ENCODE assay signal across 8 mouse cellular contexts in the genomic region with DNA sequence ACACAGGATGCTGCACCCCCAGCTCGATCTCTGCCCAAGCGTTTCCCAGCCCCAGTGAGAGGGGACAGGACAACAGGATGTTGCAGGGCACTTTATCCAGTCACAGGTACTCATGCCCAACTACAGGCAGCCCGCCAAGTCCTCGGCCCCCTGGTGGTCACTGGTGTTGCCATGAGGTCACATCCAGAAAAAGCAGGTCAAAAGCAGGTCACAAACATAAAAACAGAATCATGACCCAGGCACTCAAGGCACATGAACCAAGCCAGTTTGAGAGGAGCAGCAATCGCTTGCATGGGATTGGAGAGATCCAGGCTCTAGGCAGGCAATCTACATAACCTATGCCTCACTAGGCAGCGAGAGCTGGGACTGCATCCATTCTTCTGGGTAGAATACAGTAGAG. TPM values are rescaled to one million over a fixed set of nuclear protein-coding genes. Genes with fewer than 3 reads are reported as not detected.
DNase-seq lines count a peak whose midpoint lies in the region; ATAC-seq and TF ChIP-seq lines count a peak whose summit lies in the region.

No protein-coding gene starts in this region.

- H3K4me3 ChIP-seq in forebrain, embryonic 16.5 days (replicated peaks; ENCODE audit: low read length) = no peak overlapping the region
- H3K4me3 ChIP-seq in kidney, adult 2 months (ENCODE audit: insufficient read depth, low read depth, low read length) = no peak overlapping the region
- H3K4me3 ChIP-seq in stomach, embryonic 16.5 days (replicated peaks; ENCODE audit: low read length) = no peak overlapping the region

- peak overlapping the region; percentile 82 for H3K27ac ChIP-seq in forebrain, embryonic 16.5 days (ENCODE audit: low read length)
- H3K27ac ChIP-seq in kidney, adult 2 months (ENCODE audit: insufficient read depth, low read depth, low read length) = peak overlapping the region; percentile 5; the same call in 1 of the 2 replicates
- peak overlapping the region; percentile 62 for H3K27ac ChIP-seq in stomach, embryonic 16.5 days (ENCODE audit: low read length)

- no peaks in the 10 kb centered on the region for H3K36me3 ChIP-seq in forebrain, embryonic 16.5 days (ENCODE audit: control insufficient read depth, insufficient read depth)
- H3K36me3 ChIP-seq in kidney, adult 2 months (ENCODE audit: control insufficient read depth, insufficient read depth, low read length) = peaks cover 2% of the 10 kb centered on the region; the same call in 1 of the 2 replicates
- H3K36me3 ChIP-seq in stomach, embryonic 16.5 days (ENCODE audit: control insufficient read depth, insufficient read depth, low read length) = peaks cover 21% of the 10 kb centered on the region; the same call in 1 of the 2 replicates

- peak; percentile 21; the same call in 1 of the 2 replicates for ATAC-seq in forebrain, embryonic 16.5 days
- no peak for ATAC-seq in stomach, embryonic 16.5 days (ENCODE audit: insufficient read depth, low FRiP score)

- H3K4me2 ChIP-seq in forebrain, embryonic 16.5 days (ENCODE audit: low read length) = no peak overlapping the region
- no peak overlapping the region for H3K4me2 ChIP-seq in stomach, embryonic 16.5 days (ENCODE audit: low read depth, low read length)

- WGBS in forebrain, embryonic 16.5 days = 39% methylated on average over 6 of the region's 6 CpGs
- WGBS in kidney, adult 2 months = 24% methylated on average over 6 of the region's 6 CpGs
- 40% methylated on average over 6 of the region's 6 CpGs for WGBS in stomach, embryonic 16.5 days

- H3K4me1 ChIP-seq in forebrain, embryonic 16.5 days (replicated peaks; ENCODE audit: control insufficient read depth, insufficient read depth, low read length) = peaks cover 27% of the 10 kb centered on the region
- peaks cover 20% of the 10 kb centered on the region for H3K4me1 ChIP-seq in kidney, adult 2 months (ENCODE audit: control insufficient read depth, insufficient read depth, low read length)
- peaks cover 13% of the 10 kb centered on the region for H3K4me1 ChIP-seq in stomach, embryonic 16.5 days (ENCODE audit: control insufficient read depth, insufficient read depth, low read length)

- H3K27me3 ChIP-seq in forebrain, embryonic 16.5 days (replicated peaks; ENCODE audit: control insufficient read depth, insufficient read depth, low read length) = no peaks in the 10 kb centered on the region
- H3K27me3 ChIP-seq in kidney, adult 2 months (replicated peaks; ENCODE audit: control insufficient read depth, insufficient read depth, low read length) = no peaks in the 10 kb centered on the region
- no peaks in the 10 kb centered on the region for H3K27me3 ChIP-seq in stomach, embryonic 16.5 days (ENCODE audit: control insufficient read depth, insufficient read depth, low read length)

- no peak for TF ChIP-seq POLR2A in kidney, adult 2 months (IDR thresholded peaks at IDR 0.05; ENCODE audit: low read depth, low read length)

- H3K9ac ChIP-seq in forebrain, embryonic 16.5 days (replicated peaks; ENCODE audit: low read depth, low read length) = no peak overlapping the region
- H3K9ac ChIP-seq in stomach, embryonic 16.5 days (ENCODE audit: low read length) = peak overlapping the region; percentile 39; the same call in 1 of the 2 replicates

- no peaks in the 10 kb centered on the region for H3K9me3 ChIP-seq in forebrain, embryonic 16.5 days (ENCODE audit: control insufficient read depth, low read length)
- no peaks in the 10 kb centered on the region for H3K9me3 ChIP-seq in stomach, embryonic 16.5 days (replicated peaks; ENCODE audit: control insufficient read depth, low read length)

- TF ChIP-seq CTCF in kidney, adult 2 months (conservative IDR thresholded peaks at IDR 0.05; ENCODE audit: insufficient read depth, insufficient read length, low read depth, low read length) = peak; percentile 59

- peak; percentile 65 for DNase-seq in ovary, postnatal 14 days (ENCODE audit: low spot score)
- no peak for DNase-seq in ovary, adult 18-20 months (ENCODE audit: low spot score)
- DNase-seq in adrenal gland, postnatal 25 days = peak; percentile 65
- peak; percentile 83 for DNase-seq in kidney, adult 2 months
- peak; percentile 87 for DNase-seq in lung, postnatal 10 days
- no peak for DNase-seq in frontal cortex, postnatal 14 days (ENCODE audit: low spot score in 2 of 2)

RNA-seq across cellular contexts. Expression of gene Csrnp1, which starts 14.2 kb away (rescaled TPM):
- total RNA-seq in adrenal gland, postnatal 25 days (2021) = 12.5 and 13.0 TPM in 2 replicates
- polyA plus RNA-seq in forebrain, embryonic 16.5 days (2015; fragmentation: Nextera tagmentation; extraction: Ambion mirVana) = 2.0 and 2.5 TPM in 2 replicates
- 14.8 and 24.2 TPM in 2 replicates for polyA plus RNA-seq in kidney, adult 2 months (2012; rRNA removed)
- polyA plus RNA-seq in stomach, embryonic 16.5 days (2015; fragmentation: Nextera tagmentation; extraction: Ambion mirVana) = 5.9 and 7.8 TPM in 2 replicates

RNA-seq across cellular contexts. Expression of gene Ttc21a, which starts 32.8 kb away (rescaled TPM):
- 0.15 TPM in 1 of 2 replicates, not detected in the other for total RNA-seq in adrenal gland, postnatal 25 days (2021)
- polyA plus RNA-seq in forebrain, embryonic 16.5 days (2015; fragmentation: Nextera tagmentation; extraction: Ambion mirVana) = 0.37 and 0.76 TPM in 2 replicates
- polyA plus RNA-seq in kidney, adult 2 months (2012; rRNA removed) = 0.06 and 0.07 TPM in 2 replicates
- 0.04 and 0.15 TPM in 2 replicates for polyA plus RNA-seq in stomach, embryonic 16.5 days (2015; fragmentation: Nextera tagmentation; extraction: Ambion mirVana)

RNA-seq across cellular contexts. Expression of gene Gorasp1, which starts 32.9 kb away (rescaled TPM):
- 16.5 and 33.1 TPM in 2 replicates for total RNA-seq in adrenal gland, postnatal 25 days (2021)
- 23.8 and 30.4 TPM in 2 replicates for polyA plus RNA-seq in forebrain, embryonic 16.5 days (2015; fragmentation: Nextera tagmentation; extraction: Ambion mirVana)
- 17.8 and 20.7 TPM in 2 replicates for polyA plus RNA-seq in kidney, adult 2 months (2012; rRNA removed)
- 31.6 and 39.0 TPM in 2 replicates for polyA plus RNA-seq in stomach, embryonic 16.5 days (2015; fragmentation: Nextera tagmentation; extraction: Ambion mirVana)

RNA-seq across cellular contexts. Expression of gene Xirp1, which starts 53.2 kb away (rescaled TPM):
- 0.12 TPM in 1 of 2 replicates, not detected in the other for total RNA-seq in adrenal gland, postnatal 25 days (2021)
- not detected in 2 replicates for polyA plus RNA-seq in forebrain, embryonic 16.5 days (2015; fragmentation: Nextera tagmentation; extraction: Ambion mirVana)
- 0.18 and 0.94 TPM in 2 replicates for polyA plus RNA-seq in kidney, adult 2 months (2012; rRNA removed)
- polyA plus RNA-seq in stomach, embryonic 16.5 days (2015; fragmentation: Nextera tagmentation; extraction: Ambion mirVana) = 0.14 and 1.6 TPM in 2 replicates

Comparison
In these comparisons a context has a peak if more than half of its experiments do, and no peak if none do; other contexts are left out.
1. DNase-seq: peak in ovary, postnatal 14 days (single experiment), adrenal gland, postnatal 25 days (single experiment), kidney, adult 2 months (single experiment) and lung, postnatal 10 days (single experiment); none in ovary, adult 18-20 months (single experiment) and frontal cortex, postnatal 14 days (0 of 2).
2. H3K27ac ChIP-seq: peak in every context shown above with its lines; median percentile 82 in forebrain, embryonic 16.5 days; 62 in stomach, embryonic 16.5 days; 5 in kidney, adult 2 months.